Mouse (Mus musculus) limb, embryonic 11.5 days (tissue): ENCODE results near the gene Neurl1a. TPM values are rescaled to one million over a fixed set of nuclear protein-coding genes. Genes with fewer than 3 reads are reported as not detected.

Experiments
- ATAC-seq: fragments of 200-750 bp; cut with Nextera tagmentation; 2 replicates; pipeline ENCODE4 v1.8.0; 2017; ENCODE audit warnings: low read depth; ENCODE audit not compliant: insufficient number of reproducible peaks, low FRiP score, low TSS enrichment
- DNase-seq: peaks from one replicate; pipeline ENCODE4 v3.0.0-alpha.2; 2015; ENCODE audit warnings: low spot score
- H3K27ac ChIP-seq: fragments of 300-500 bp; sonication (generic); replicated peaks from 2 replicates; pipeline ENCODE4 v1.5.1; 2014; ENCODE audit warnings: low read depth, mild to moderate bottlenecking, low read length
- H3K27me3 ChIP-seq: fragments of 300-500 bp; sonication (generic); 2 replicates; pipeline ENCODE4 v1.6.1; 2014; ENCODE audit warnings: mild to moderate bottlenecking, low read length, mixed read lengths; ENCODE audit not compliant: control insufficient read depth, insufficient read depth
- H3K36me3 ChIP-seq: fragments of 300-500 bp; sonication (generic); 2 replicates; pipeline ENCODE4 v1.6.1; 2014; ENCODE audit warnings: mild to moderate bottlenecking, low read length, moderate library complexity, mixed read lengths; ENCODE audit not compliant: control insufficient read depth, insufficient read depth
- H3K4me1 ChIP-seq: fragments of 300-500 bp; sonication (generic); 2 replicates; pipeline ENCODE4 v1.6.1; 2014; ENCODE audit warnings: low read length, mixed read lengths; ENCODE audit not compliant: control insufficient read depth, insufficient read depth
- H3K4me2 ChIP-seq: fragments of 300-500 bp; sonication (generic); 2 replicates; pipeline ENCODE4 v1.6.1; 2014; ENCODE audit warnings: low read depth, mild to moderate bottlenecking, moderate library complexity; ENCODE audit not compliant: severe bottlenecking
- H3K4me3 ChIP-seq: fragments of 300-500 bp; sonication (generic); 2 replicates; pipeline ENCODE4 v1.5.1; 2014; ENCODE audit warnings: low read depth, low read length
- H3K9ac ChIP-seq: fragments of 300-500 bp; sonication (generic); 2 replicates; pipeline ENCODE4 v1.6.1; 2014; ENCODE audit warnings: mild to moderate bottlenecking, low read length
- H3K9me3 ChIP-seq: fragments of 300-500 bp; sonication (generic); 2 replicates; pipeline ENCODE4 v1.6.1; 2016; ENCODE audit warnings: low read length; ENCODE audit not compliant: control insufficient read depth
- WGBS: fragments of 180-500 bp; shearing (Covaris S2); extraction: QIAGEN DNeasy Blood & Tissue Kit; methylation state at CpG from one replicate; pipeline ENCODE4 v1.1.7; 2014; 5-methylcytosine and 5-hydroxymethylcytosine counted together
- polyA plus RNA-seq: library from polyadenylated mRNA; unstranded; fragments of >200 nt; fragmentation: Nextera tagmentation; extraction: Ambion mirVana; gene quantifications from 2 replicates; pipeline ENCODE4 v1.2.1, GENCODE M21; 2014

Gene Neurl1a
- polyA plus RNA-seq, 1 experiment from 2014 or later = 5.0 TPM

GRCm38 (mm10) chr19:47210432-47210831 is 31.8 kb downstream of the Neurl1a start:
- Histone ChIP-seq H3K36me3 (no peaks in the 10 kb centered on the region), H3K9ac (no peak overlapping the region), H3K27ac (no peak overlapping the region), H3K27me3 (no peaks in the 10 kb centered on the region), H3K4me1 (no peaks in the 10 kb centered on the region), H3K4me3 (no peak overlapping the region), H3K9me3 (no peaks in the 10 kb centered on the region), H3K4me2 (no peak overlapping the region)
- 93% methylated on average over 4 of the region's 4 CpGs for WGBS
- DNase-seq (no peak), ATAC-seq (no peak)

GRCm38 (mm10) chr19:47211609-47212312 is 33.1 kb downstream of the Neurl1a start:
- H3K4me3 ChIP-seq = no peak overlapping the region
- H3K27me3 ChIP-seq = no peaks in the 10 kb centered on the region
- H3K4me1 ChIP-seq = no peaks in the 10 kb centered on the region
- no peak overlapping the region for H3K27ac ChIP-seq
- WGBS = 85% methylated on average over 10 of the region's 10 CpGs
- H3K36me3 ChIP-seq = no peaks in the 10 kb centered on the region
- H3K9ac ChIP-seq = no peak overlapping the region
- H3K4me2 ChIP-seq = no peak overlapping the region
- DNase-seq (no peak), ATAC-seq (no peak)
- H3K9me3 ChIP-seq = no peaks in the 10 kb centered on the region

GRCm38 (mm10) chr19:47212401-47212800 is 33.8 kb downstream of the Neurl1a start:
- no peak overlapping the region for H3K4me2 ChIP-seq
- ATAC-seq (no peak), DNase-seq (no peak)
- H3K36me3 ChIP-seq = no peaks in the 10 kb centered on the region
- no peak overlapping the region for H3K4me3 ChIP-seq
- H3K9ac ChIP-seq = no peak overlapping the region
- H3K9me3 ChIP-seq = no peaks in the 10 kb centered on the region
- 83% methylated on average over 7 of the region's 7 CpGs for WGBS
- H3K27ac ChIP-seq = no peak overlapping the region
- no peaks in the 10 kb centered on the region for H3K4me1 ChIP-seq
- no peaks in the 10 kb centered on the region for H3K27me3 ChIP-seq

GRCm38 (mm10) chr19:47213470-47213869 is 34.9 kb downstream of the Neurl1a start:
- WGBS = 75% methylated on average over 1 of the region's 1 CpGs
- Histone ChIP-seq H3K4me3 (no peak overlapping the region), H3K27ac (no peak overlapping the region), H3K27me3 (no peaks in the 10 kb centered on the region), H3K4me1 (no peaks in the 10 kb centered on the region), H3K36me3 (no peaks in the 10 kb centered on the region), H3K9ac (no peak overlapping the region), H3K9me3 (no peaks in the 10 kb centered on the region), H3K4me2 (no peak overlapping the region)
- DNase-seq (no peak), ATAC-seq (no peak)

- Histone ChIP-seq H3K9ac (no peak overlapping the region), H3K27ac (no peak overlapping the region), H3K4me2 (no peak overlapping the region), H3K36me3 (no peaks in the 10 kb centered on the region), H3K9me3 (no peaks in the 10 kb centered on the region), H3K4me1 (no peaks in the 10 kb centered on the region), H3K27me3 (no peaks in the 10 kb centered on the region), H3K4me3 (no peak overlapping the region)
- DNase-seq (no peak), ATAC-seq (no peak)
- WGBS = 87% methylated on average over 5 of the region's 5 CpGs
Observed at GRCm38 (mm10) chr19:47216766-47217165, 38.1 kb downstream of the Neurl1a start.

- 85% methylated on average over 4 of the region's 4 CpGs for WGBS
- no peak for DNase-seq
Observed at GRCm38 (mm10) chr19:47219622-47220021, 41.0 kb downstream of the Neurl1a start.

GRCm38 (mm10) chr19:47220232-47220631 is 41.6 kb downstream of the Neurl1a start:
- DNase-seq = no peak
- Histone ChIP-seq H3K9me3 (no peaks in the 10 kb centered on the region), H3K9ac (no peak overlapping the region), H3K27ac (no peak overlapping the region), H3K4me2 (no peak overlapping the region), H3K27me3 (no peaks in the 10 kb centered on the region), H3K36me3 (no peaks in the 10 kb centered on the region), H3K4me1 (no peaks in the 10 kb centered on the region), H3K4me3 (no peak overlapping the region)
- ATAC-seq = no peak
- 95% methylated on average over 2 of the region's 2 CpGs for WGBS

More at GRCm38 (mm10) chr19:47219622-47220021, 41.0 kb downstream of the Neurl1a start:
- H3K4me2 ChIP-seq = no peak overlapping the region
- no peaks in the 10 kb centered on the region for H3K27me3 ChIP-seq
- ATAC-seq = no peak
- no peak overlapping the region for H3K27ac ChIP-seq
- H3K9me3 ChIP-seq = no peaks in the 10 kb centered on the region
- H3K9ac ChIP-seq = no peak overlapping the region
- H3K36me3 ChIP-seq = no peaks in the 10 kb centered on the region
- no peaks in the 10 kb centered on the region for H3K4me1 ChIP-seq
- no peak overlapping the region for H3K4me3 ChIP-seq

GRCm38 (mm10) chr19:47221006-47221405 is 42.4 kb downstream of the Neurl1a start:
- Histone ChIP-seq H3K27ac (no peak overlapping the region), H3K9ac (no peak overlapping the region), H3K4me3 (no peak overlapping the region), H3K36me3 (no peaks in the 10 kb centered on the region), H3K27me3 (no peaks in the 10 kb centered on the region), H3K4me2 (no peak overlapping the region), H3K4me1 (no peaks in the 10 kb centered on the region), H3K9me3 (no peaks in the 10 kb centered on the region)
- ATAC-seq = no peak
- 84% methylated on average over 4 of the region's 4 CpGs for WGBS
- DNase-seq = no peak
